Mouse (Mus musculus): ENCODE measurements around the gene Fbxo21. TPM values are rescaled to one million over a fixed set of nuclear protein-coding genes. Genes with fewer than 3 reads are reported as not detected.
A peak's percentile ranks its signal among the peaks of the same experiment; 100 is the strongest.

The Fbxo21 gene
- 10 to 100 TPM; 55.9 to 77.6 TPM for total RNA-seq (2021)
- long read RNA-seq, experiment 1, transcript Fbxo21-206 (12 exons, 3,959 nt), result minor isoform, 19 of 67 reads
- long read RNA-seq, experiment 1, transcript Fbxo21-201 (12 exons, 3,883 nt), result major isoform, 33 of 67 reads
- long read RNA-seq, experiment 1, partial matches to known transcripts, result 8 of 67 reads
- long read RNA-seq, experiment 1, other reads (novel, unspliced or antisense), result 7 of 67 reads
- long read RNA-seq, experiment 2, transcript Fbxo21-201 (12 exons, 3,883 nt), result major isoform, 28 of 46 reads
- long read RNA-seq, experiment 2, transcript Fbxo21-206 (12 exons, 3,959 nt), result minor isoform, 10 of 46 reads
- long read RNA-seq, experiment 2, partial matches to known transcripts, result 4 of 46 reads
- long read RNA-seq, experiment 2, other reads (novel, unspliced or antisense), result 4 of 46 reads

DNA sequence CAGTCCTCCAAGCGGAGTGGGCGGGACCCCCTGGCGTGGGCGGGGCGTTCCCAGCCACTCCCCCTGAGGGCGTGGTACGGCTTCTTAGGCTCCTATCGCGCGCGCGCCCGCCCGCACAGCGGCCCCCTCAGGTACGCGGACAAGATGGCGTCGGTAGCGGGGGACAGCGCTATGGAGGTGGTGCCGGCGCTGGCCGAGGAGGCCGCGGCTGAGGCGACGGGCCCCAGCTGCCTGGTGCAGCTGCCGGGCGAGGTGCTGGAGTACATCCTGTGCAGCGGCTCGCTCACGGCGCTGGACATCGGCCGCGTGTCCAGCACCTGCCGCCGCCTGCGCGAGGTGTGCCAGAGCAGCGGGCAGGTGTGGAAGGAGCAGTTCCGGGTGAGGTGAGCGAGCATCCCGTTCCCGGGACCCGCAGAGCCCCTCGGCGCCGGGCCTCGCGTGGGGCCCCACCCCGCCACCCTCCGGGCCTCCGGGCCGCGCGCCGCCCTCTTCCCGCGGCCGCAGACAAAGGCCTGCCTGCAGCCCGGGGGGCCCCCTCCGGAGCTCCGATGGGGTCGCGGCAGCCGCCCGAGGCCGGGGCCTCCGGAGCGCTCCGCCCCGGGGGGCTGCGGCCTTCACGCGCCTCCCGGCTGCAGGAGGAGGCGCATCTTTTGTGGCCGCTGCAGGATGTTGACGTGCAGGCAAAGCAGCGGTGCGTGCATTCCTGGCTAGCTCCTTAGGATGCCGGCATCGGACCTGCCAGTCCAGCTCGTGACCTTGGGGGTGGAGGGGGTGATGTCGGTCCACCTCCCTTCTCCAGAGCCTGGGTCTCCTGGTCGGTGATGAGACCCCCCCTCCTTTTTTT is at the start of gene Fbxo21:
TSS of gene Fbxo21 (plus strand) at position 74 of the 844 bp plus-strand sequence.
- DNase-seq, result peak; percentile 99

DNA sequence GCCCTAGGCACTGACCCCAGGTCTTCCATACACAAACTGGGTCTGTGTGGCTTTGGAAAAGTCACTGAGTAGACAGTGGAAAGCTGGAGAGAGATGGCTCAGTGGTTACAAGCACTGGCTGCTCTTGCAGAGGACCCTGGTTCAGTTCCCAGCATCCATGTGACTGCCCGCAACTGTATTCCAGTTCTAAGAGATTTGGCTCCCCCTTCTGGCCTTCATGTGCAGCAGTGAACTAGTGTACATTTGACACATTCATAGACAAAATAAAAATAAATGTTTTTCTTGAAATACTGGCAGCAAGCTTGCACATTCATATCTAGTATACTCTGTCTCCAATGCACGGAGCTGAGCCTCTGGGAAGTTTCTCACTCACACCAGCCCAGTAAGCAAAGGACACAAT is 48.0 kb upstream of the Fbxo21 start:
- no peak for DNase-seq

DNA sequence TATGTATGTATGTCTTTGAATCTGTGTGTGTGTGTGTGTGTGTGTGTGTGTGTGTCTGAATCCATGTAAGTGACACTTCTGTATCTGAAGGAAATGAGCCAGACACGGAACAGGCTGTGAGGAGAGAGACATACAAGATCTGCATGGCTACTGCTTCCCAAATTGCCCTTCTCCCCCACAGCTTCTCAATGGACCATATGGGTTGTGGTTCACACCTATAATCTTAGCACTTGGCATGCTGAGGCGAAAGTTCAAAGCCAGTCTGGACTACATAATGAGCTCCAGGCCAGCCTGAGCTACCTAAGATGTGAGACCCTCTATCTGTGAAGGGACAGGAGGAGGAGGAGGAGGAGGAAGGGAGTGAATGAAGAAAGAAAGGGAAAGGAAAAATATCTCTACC is 44.3 kb upstream of the Fbxo21 start:
- DNase-seq, result no peak

DNA sequence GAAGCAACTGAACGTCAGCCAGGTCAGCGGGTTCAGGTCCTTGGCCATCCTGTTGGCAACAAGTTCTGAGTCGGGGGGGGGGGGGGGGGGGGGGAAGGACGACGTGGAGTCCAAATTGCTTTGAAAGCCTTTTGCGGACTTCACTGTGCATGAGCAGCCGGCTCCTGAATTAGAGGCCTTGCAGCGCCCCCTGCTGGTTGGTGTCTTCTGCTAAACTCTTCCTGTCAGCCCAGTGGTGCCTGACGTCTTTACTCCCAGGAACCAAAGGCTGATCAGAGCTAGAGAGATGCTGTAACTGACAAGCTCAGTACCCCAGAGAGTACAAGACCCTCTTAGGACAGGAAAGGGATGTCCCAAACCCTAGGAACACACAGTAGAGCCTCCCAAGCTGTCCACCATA is 43.7 kb upstream of the Fbxo21 start:
- peak; percentile 86 to 93 for DNase-seq

DNA sequence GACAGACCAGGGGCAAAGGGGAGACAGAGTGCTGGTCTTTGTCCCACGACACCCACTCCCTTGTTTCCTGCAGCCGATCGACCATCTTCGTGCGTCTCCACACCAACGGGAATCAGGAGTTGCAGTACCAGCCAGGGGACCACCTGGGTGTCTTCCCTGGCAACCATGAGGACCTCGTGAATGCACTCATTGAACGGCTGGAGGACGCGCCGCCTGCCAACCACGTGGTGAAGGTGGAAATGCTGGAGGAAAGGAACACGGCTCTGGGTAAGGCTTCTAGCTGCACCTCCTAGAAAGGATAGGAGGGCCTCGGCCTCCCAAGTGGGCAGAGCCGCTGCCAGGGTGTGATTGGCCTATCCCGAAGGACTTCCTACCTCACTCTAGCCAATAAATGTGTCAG is 40.2 kb upstream of the Fbxo21 start:
- no peak for DNase-seq

DNA sequence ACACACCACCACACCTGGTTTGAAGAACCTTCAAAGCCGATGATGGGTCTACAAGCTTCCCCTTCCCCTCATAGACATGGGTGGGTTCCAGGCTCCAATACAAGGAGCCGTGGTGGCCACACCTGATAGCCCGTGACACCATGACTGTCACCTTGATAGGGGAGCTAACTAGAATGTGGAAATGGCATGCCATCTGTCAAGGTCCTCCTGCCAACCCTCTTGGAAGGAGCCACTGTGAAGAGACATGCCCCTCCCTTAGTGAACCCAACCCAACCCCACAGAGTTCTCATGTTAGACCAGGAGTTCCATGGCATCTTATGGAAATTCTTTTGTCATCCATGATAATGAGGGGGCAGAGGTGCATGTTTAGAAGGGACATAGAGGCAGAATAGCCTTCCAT is 39.3 kb upstream of the Fbxo21 start:
- DNase-seq, result no peak

DNA sequence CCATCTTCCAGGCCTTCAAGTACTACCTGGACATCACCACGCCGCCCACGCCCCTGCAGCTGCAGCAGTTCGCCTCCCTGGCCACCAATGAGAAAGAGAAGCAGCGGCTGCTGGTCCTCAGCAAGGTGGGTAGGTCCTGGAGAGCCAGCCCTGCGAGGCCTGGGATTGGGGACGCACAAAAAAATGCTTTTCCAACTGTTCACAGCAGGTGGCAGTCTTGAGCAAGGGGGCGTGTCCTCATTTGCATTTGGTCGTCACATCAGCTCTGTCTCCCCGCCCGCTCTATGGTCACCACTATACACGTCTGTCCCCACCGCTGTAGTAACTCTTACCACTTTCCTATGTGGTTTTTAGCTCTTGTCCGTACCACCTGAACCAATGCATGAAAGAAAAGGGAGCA is 38.3 kb upstream of the Fbxo21 start:
- DNase-seq, result peak; percentile 72 to 78

DNA sequence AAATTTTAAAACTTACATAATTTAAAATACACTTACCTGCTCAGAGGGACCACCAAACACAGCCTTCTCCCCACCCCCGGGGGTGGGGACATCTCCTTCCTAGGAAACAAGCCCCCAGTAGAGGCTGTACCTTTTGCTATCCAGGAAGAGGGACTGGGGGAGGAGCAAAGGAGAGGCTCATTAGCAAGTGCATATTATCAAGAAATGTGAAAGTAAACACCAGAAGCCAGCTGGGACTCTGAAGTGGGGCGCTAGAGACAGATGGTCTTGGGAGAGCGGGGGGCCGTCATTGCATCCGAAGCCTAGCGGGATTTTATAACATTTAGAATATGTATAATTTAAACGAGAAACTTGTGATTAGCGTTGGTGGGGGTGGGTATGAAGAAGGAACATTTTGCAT is 37.1 kb upstream of the Fbxo21 start:
- no peak for DNase-seq

DNA sequence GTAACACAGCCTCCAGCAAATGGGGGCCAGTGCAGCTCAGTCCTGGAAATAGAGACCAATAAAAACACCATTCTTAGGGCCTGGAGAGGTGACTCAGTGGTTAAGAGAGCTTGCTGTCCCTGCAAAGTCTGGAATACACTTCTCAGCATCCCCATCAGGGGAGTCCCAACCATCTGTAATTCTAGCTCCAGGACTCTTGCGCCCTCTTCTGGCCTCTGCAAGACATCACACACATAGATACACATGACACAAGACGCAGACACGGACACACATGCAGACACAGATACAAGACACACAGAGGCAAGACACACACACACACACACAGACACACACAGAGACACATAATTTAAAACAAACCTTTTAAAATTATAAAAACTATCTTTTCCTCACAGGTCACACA is 35.0 kb upstream of the Fbxo21 start:
- no peak for DNase-seq

DNA sequence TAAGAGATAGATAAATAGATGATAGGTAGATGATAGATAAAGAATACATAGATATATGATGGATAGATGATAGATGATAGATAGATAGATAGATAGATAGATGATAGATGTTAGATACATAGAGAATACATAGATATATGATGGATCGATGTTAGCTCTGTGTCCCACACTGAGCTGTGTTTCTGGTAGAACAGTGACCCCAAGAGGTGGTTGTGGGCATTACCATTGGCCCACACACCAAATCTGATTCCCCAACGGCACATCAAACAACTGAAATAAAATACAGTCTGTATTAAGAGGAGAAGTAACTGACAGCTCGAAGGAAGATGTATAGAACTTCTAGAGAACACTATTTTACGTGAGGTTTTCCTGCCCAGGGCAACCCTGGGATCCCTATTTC is 29.9 kb upstream of the Fbxo21 start:
- DNase-seq, result peak; percentile 35 to 52

DNA sequence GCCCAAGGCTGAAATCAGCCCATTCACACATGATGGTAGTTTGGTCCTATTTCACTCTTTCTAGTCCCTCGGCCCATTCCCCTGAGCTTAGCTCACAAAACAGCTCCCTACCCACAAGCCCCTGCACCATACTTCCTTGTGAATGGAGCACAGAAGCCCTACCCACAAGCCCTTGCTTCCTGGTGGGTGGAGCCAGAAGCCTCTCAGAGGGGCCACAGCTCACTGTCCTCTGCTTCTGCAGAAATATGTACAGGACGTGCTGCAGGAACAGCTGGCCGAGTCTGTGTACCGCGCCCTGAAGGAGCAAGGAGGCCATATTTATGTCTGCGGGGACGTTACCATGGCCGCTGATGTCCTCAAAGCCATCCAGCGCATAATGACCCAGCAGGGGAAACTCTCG is 27.1 kb upstream of the Fbxo21 start:
- DNase-seq, result no peak

DNA sequence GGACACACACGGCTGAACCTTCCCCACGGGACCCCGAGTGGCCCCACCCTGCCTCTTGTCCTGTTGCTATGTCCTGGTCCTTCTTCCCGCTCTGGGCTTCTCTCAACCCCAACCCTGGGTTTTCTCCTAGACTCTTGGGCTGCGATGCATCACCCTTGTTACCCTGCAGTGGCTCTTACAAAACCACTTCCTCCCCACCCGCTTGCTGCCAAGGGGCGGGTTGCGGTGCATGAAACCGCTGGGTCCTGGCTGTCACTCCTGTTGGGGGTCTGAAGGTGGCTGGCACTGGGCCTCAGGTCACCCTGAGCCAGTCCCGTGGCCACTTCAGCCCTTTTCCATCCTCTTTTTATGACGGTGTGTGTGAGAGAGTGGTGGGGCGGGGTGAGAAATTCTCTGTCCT is 22.6 kb upstream of the Fbxo21 start:
- no peak for DNase-seq

DNA sequence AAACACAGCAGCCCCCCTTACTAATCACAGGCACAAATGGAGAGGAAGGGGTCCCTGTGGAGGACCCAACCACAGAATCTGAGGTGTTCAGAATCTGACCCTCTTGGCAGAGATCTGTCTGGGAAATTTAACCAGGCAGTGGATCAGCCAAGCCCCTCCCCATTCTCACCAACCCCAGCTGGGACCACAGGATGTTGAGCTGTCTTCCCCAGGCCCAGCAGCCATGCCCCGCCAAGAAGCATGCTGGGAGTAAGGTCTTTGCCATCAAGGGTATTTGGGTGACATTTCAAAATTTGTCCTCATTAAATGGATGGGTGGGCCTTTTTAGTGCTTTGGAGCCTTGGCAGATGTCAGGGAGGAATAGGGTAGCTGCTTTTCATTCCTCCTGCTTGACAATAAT is 22.1 kb upstream of the Fbxo21 start:
- no peak for DNase-seq

DNA sequence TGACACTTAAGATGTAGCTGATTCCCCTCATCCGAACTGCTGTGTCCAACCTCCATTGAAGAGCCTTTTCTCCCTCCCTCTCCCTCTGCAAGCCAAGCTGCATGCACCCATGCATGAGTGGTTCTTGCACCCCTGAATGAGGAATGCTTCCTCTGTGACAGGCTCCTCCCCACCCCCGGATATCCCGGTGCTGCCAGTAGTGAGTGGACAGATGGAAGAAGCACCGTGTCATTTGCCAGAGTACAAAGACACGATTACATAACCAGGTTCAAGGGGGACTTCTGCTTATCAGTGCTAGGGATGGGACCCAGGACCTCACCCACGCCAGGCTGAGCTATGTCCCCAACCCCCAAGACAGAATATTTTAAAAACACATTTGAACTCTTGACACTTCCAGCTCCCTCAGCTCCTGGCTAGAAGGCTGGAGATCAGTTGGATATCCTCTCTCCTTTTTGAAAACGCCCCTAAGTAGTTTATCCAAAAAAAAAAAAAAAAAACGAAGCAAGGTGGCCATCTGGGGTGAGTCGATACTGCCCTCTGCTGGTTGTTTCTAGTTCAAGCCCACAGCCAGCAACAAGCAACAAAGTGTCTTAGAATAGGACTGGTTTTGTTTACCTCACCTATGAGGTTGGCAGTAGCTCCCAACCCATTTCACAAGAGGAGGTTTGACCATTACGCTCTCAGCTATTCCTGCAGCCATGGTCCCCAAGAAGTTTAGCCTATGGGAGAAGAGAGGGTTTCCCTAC is 20.7 kb upstream of the Fbxo21 start:
- peak; percentile 33 to 38 for DNase-seq

DNA sequence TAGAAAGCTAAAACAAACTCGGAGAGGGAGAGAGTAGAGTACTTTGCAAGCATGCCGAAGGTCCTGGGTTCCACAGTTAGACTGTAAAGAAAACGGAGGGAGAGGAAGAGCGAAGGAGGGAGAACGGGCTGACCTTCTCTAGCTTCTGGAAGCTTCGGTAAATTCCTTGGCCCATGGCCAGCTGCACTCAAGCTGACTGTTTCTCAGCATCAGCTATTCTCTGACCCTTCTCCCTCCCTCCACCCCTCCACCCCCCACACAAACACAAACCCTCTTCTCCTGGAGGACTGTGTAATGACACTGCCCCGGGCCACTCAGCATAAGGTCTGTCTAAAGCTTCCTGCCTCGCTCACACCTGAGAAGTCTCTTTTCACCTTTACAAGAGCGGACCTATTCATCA is 11.8 kb upstream of the Fbxo21 start:
- peak; percentile 28 to 46 for DNase-seq

DNA sequence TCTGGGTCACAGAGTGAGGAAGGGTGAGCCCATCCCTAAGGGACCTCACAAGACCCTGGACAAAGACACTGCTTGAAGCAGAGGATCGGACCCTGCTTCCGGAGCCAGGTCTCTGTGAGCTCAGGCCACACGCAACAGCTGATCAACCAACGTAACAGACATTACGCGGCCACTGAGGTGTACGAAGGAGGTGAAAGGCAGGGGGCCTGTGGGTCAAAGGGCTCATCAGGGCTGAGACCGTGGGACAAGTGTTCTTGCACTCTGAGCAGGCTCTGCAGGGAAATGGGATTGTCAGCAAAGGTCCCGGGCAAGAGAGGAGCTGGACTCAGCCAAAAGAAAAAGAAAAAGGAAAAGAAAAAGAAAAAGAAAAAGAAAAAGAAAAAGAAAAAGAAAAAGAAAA is 9.6 kb upstream of the Fbxo21 start:
- DNase-seq, result no peak

DNA sequence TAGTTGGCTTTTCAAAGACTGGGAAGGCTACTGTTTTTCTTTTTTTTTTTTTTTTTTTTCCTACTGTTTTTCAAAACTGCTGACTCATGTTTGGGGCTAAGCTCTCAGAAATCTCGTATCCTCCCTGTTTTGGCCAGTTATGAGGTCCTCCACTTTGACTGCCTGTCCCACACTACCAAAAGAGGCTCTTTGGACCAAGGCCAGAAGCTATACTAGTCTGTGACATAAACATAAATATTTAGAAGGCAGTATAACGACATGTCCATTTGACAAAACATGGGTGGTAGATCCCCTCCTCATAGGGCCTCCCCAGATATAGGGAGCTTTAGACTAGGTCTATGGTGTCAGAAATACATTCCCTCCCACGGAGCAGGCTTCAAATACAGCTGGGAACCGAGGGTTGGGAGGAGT is 8.9 kb upstream of the Fbxo21 start:
- no peak for DNase-seq

DNA sequence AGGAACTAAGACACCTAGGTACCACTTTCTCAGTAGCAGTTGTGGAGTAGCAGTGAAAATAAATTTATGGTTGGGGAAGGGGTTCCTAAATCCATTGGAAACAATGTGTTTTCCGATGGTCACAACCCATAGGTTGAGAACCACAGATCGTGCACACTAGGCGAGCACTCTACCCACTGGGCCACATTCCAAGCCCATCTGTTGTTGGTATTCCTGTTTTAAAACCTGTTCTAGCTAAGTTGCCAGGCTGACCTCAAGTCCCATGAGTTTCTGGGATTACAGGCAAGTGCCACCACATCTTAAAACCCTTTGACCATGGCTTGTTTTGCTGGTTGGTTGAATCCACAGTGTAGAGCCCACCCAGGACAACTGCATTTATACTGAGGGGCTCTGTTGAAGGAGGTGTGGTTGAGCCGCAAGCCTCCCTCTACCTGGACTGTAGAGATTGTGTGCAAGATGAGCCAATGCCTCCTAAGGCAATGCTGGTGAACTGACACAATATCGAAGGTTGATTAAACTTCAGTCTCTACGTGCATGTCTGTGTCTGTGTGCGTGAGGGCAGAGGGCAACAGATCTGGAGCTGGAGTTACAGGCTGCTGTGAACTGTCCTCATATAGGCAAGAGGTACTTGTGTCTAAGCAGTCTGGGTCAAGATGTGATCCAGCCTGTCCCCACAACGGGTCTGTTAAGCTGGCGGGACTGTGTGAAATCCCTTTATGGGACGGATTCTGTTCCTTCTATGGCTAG is 6.7 kb upstream of the Fbxo21 start:
- DNase-seq, result no peak

DNA sequence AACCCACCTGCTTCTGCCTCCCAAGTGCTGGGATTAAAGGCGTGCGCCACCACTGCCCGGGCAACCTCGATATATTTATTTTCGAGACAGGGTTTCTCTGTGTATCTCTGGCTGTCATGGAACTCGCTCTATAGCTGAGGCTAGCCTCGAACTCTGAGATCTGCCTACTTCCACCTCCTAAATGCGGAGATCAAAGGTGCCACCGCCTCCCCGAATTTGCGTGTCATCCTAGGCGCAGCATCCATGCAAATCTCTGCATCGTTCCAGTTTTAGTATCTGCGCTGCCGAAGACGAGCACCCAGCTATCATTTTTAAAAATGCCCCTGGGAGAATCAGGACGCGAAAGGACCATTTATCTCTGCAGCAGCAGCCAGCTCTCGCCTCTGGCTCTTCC is 270 bp upstream of the Fbxo21 start:
- DNase-seq, result no peak

DNA sequence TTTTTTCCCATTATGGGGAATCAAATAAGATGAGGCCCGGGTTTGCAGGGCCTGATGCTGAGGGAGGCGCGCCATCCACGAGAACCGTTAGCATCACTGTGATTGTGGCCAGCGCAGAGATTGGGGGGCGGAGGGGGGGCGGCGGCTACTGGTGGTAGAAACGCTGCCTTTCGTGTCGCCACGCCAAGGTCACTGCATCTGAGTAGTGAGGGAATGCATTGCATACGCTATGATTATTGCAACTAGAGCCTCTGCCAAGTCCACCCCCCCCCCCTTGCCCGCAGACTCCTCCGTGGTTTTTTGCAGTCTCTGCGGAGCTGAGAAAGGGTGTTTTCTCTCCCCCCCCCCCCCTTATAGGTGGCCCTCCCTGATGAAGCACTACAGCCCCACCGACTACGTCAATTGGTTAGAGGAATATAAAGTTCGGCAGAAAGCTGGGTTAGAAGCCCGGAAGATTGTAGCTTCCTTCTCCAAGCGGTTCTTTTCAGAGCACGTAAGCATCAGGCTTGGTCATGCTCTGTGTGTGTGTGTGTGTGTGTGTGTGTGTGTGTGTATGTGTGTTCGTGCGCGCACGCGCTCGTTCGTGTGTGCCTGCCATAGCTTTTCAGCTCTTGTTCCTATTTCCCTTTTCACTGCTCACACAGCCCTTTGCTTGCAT is 1.1 kb downstream of the Fbxo21 start:
- peak; percentile 52 to 61 for DNase-seq

DNA sequence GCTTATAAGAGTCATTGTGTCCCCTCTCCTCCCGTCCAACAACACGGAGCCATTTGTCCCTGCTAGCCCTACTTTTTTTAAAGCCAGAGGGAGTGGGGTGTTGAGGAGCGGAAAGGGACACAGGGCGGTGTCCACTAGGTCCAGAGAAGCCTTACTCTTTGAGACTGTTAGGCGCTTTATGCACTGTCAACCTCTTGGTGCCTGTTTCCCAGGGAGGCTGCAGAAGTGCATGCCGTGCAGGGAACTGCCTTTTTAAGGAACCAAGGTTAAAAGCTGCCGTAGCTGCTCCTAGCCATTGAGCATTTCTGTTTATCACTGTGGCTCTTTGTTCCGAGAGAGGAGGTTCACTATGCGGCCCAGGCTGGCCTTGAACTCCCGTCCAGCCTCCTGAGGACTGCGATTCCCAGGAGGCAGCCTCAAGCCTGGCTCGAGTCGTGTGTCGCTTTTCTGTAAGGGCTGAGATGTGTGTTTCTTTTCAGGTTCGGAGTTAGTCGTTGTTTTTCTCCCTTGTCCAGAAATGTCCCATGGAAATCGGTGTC is 1.7 kb downstream of the Fbxo21 start:
- peak; percentile 58 to 60 for DNase-seq
